Mouse (Mus musculus): ENCODE data around the gene Ubn1.

DNA sequence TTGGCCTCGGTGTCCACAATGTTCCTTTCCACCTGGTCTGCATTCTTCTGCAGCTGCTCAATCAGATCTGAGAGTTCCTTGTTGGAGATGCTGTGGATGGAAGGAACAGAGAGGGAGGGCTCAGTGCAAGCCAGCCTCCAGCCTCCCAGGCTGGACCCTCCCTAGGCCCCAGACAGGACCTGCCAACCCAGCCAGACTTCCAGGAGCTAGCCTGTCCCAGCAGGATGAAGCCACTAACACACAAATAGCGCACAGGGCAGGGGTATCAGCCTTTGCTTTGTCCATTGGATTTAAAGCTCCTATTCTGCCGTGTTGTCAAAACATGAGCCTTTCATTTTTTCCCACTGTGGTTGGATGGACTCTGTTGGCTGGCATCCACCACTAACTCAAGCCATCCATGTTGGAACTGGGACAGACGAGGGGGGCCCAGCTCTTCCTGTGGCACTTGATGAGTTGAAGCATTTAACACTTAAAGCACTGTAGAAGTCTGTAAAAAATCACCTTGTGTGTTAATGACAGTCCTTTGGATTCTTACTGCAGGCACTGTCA lies 63.2 kb downstream of the Ubn1 start:
- TF ChIP-seq CTCF (IDR thresholded peaks at IDR 0.05; ENCODE audit: extremely low read depth, insufficient read depth, insufficient read length, insufficient replicate concordance) (no peak), POLR2A (IDR thresholded peaks at IDR 0.05; ENCODE audit: low read depth, low read length) (no peak)
